Mouse (Mus musculus) CD4-positive naive resting alpha-beta T cell, adult 57 days (primary cell): ENCODE data around the gene Spaca5. TPM values are rescaled to one million over a fixed set of nuclear protein-coding genes. Genes with fewer than 3 reads are reported as not detected.

Experiments
- total RNA-seq: library from RNA; stranded (reverse); gene quantifications from one replicate; pipeline ENCODE4 v1.2.4, GENCODE M21; 2023

The Spaca5 gene
- total RNA-seq, result not detected

GRCm38 (mm10) chrX:21068106-21068505 lies at the start of gene Spaca5:
TSS of gene Spaca5 (plus strand) at chrX:21068406.

GRCm38 (mm10) chrX:21061866-21062543 lies 6.2 kb upstream of the Spaca5 start, which contains the start of gene Zfp182:
TSS of gene Zfp182 (minus strand) at chrX:21062316.

GRCm38 (mm10) chrX:21088983-21089866 lies 21.0 kb downstream of the Spaca5 start, which contains the start of gene Zfp300:
TSS of gene Zfp300 (minus strand) at chrX:21089527.

GRCm38 (mm10) chrX:21115520-21115919 lies 47.3 kb downstream of the Spaca5 start, which contains the start of gene Ssxa1:
TSS of gene Ssxa1 (plus strand) at chrX:21115820.

Other genes starting within 250 kb of the Spaca5 start
- gene Timp1, start 198.2 kb upstream of the Spaca5 start, total RNA-seq, result not detected
- gene Syn1, start 147.4 kb upstream of the Spaca5 start, total RNA-seq, result 0.44 TPM
- 21.8 TPM for gene Cfp, start 136.9 kb upstream of the Spaca5 start, total RNA-seq
- gene Elk1, start 117.8 kb upstream of the Spaca5 start, total RNA-seq, result 18.0 TPM
- gene Uxt, start 106.4 kb upstream of the Spaca5 start, total RNA-seq, result 28.1 TPM
- 16.4 TPM for gene Zfp182, start 6.1 kb upstream of the Spaca5 start, total RNA-seq
- gene Zfp300, start 21.1 kb downstream of the Spaca5 start, total RNA-seq, result 2.2 TPM
- not detected for gene Ssxa1, start 47.4 kb downstream of the Spaca5 start, total RNA-seq
- not detected for gene Gm21876, start 107.2 kb downstream of the Spaca5 start, total RNA-seq